Mouse (Mus musculus): Measurements from ENCODE around the gene Gripap1. TPM values are rescaled to one million over a fixed set of nuclear protein-coding genes. Genes with fewer than 3 reads are reported as not detected.

The Gripap1 gene
- total RNA-seq, 2 experiments from 2014 or later: 15.3 to 22.7 TPM

DNA sequence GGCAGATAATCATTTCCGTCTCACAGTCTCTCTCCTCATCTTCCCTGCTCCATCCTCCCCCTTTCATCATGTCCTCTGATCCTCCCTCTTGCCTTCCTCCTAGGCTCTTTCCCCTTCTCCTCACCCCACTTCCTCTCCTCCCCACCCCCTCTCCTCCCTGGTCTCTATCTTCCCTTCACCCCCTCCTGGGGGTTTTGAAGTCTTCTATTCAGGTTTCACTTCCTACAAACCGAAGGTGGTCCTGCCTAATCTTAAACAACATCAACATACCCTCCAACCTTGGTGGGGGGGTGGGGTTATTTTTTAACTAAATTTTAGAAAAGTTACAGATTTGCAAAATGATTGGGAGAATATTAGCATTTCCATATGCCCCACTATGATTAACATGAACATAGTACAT, 78.9 kb downstream of the Gripap1 start:
- DNase-seq: no peak

DNA sequence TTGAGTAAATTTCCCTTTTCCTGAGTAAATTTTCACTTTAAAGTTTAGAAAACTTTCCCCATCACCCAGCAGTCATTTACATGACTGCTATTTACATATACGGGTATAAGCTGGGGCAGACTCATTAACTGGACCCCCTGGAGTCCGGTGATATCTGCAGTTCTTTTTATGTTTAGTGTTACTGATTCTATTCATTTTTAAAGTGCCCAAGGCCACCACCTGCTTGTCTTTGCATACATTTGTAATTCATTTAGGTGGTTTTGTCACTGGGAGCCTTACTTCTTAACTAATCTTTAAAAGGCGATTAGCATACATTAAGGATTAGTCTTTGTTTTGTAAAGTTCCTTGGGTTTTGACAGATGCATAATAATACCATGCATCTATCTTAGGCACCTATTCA, 80.3 kb downstream of the Gripap1 start:
- DNase-seq: no peak

Small RNAs within 50 kb of the gene (microRNA-seq; reads per million reads assigned to microRNA genes)
- gene Mir1198: 13.0 to 21.3 reads per million in 2 experiments

Other genes with a start within 250 kb of the Gripap1 start
- under 1 TPM in 1 of 2 experiments, not detected in 1; 0.32 TPM for gene Foxp3, start 216.1 kb upstream of the Gripap1 start, total RNA-seq (2021)
- 1 to 10 TPM; 1.3 to 1.8 TPM for gene Ppp1r3f, start 215.5 kb upstream of the Gripap1 start, total RNA-seq (2021)
- 10 to 100 TPM; 11.1 to 11.2 TPM for gene Ccdc22, start 184.2 kb upstream of the Gripap1 start, total RNA-seq (2021)
- gene Cacna1f, start 182.7 kb upstream of the Gripap1 start, total RNA-seq (2021): not detected
- gene Syp, start 151.3 kb upstream of the Gripap1 start, total RNA-seq (2021): 1 to 10 TPM; 2.4 TPM
- 10 to 100 TPM in 1 of 2 experiments, 1 to 10 TPM in 1; 8.7 to 11.1 TPM for gene Prickle3, start 132.5 kb upstream of the Gripap1 start, total RNA-seq (2021)
- gene Plp2, start 118.4 kb upstream of the Gripap1 start, total RNA-seq (2021): 10 to 100 TPM; 54.2 to 55.4 TPM
- 1 to 10 TPM; 2.8 to 3.3 TPM for gene Magix, start 108.5 kb upstream of the Gripap1 start, total RNA-seq (2021)
- gene Gpkow, start 92.6 kb upstream of the Gripap1 start, total RNA-seq (2021): 10 to 100 TPM; 19.6 to 19.8 TPM
- 10 to 100 TPM; 19.6 to 24.3 TPM for gene Wdr45, start 75.4 kb upstream of the Gripap1 start, total RNA-seq (2021)
- not detected for gene Gm45208, start 67.5 kb upstream of the Gripap1 start, total RNA-seq (2021)
- 10 to 100 TPM in 1 of 2 experiments, 1 to 10 TPM in 1; 8.5 to 12.5 TPM for gene Praf2, start 61.3 kb upstream of the Gripap1 start, total RNA-seq (2021)
- 1 to 10 TPM; 1.0 to 1.5 TPM for gene Ccdc120, start 38.9 kb upstream of the Gripap1 start, total RNA-seq (2021)
- 10 to 100 TPM; 10.5 to 16.7 TPM for gene Tfe3, start 27.2 kb upstream of the Gripap1 start, total RNA-seq (2021)
- gene Kcnd1, start 32.5 kb downstream of the Gripap1 start, total RNA-seq (2021): 1 to 10 TPM; 1.2 to 1.3 TPM
- gene Otud5, start 51.6 kb downstream of the Gripap1 start, total RNA-seq (2021): 10 to 100 TPM; 21.3 to 27.8 TPM
- 1 to 10 TPM; 1.1 to 2.4 TPM for gene Pim2, start 88.5 kb downstream of the Gripap1 start, total RNA-seq (2021)
- gene Slc35a2, start 94.3 kb downstream of the Gripap1 start, total RNA-seq (2021): 10 to 100 TPM in 1 of 2 experiments, 1 to 10 TPM in 1; 10.0 to 14.8 TPM
- 10 to 100 TPM; 32.2 to 38.5 TPM for gene Pqbp1, start 109.5 kb downstream of the Gripap1 start, total RNA-seq (2021)
- gene Timm17b, start 109.6 kb downstream of the Gripap1 start, total RNA-seq (2021): 10 to 100 TPM; 48.2 to 51.1 TPM
- not detected for gene Gm10491, start 118.1 kb downstream of the Gripap1 start, total RNA-seq (2021)
- not detected for gene Gm10490, start 119.8 kb downstream of the Gripap1 start, total RNA-seq (2021)
- under 1 TPM; 0.16 to 0.52 TPM for gene Pcsk1n, start 130.1 kb downstream of the Gripap1 start, total RNA-seq (2021)
- gene Eras, start 138.8 kb downstream of the Gripap1 start, total RNA-seq (2021): not detected
- 1 to 10 TPM; 6.4 to 8.0 TPM for gene Hdac6, start 158.1 kb downstream of the Gripap1 start, total RNA-seq (2021)
- under 1 TPM; 0.12 to 0.41 TPM for gene Gata1, start 188.3 kb downstream of the Gripap1 start, total RNA-seq (2021)
- not detected for gene Glod5, start 228.7 kb downstream of the Gripap1 start, total RNA-seq (2021)

Measured in gastrocnemius, postnatal 10 days (tissue).